Mouse (Mus musculus) lung, adult 2 months (tissue): ENCODE data around the gene Gpsm1. TPM values are rescaled to one million over a fixed set of nuclear protein-coding genes. Genes with fewer than 3 reads are reported as not detected.

Experiments
- DNase-seq: peaks from one replicate; pipeline ENCODE4 v3.0.0; 2022
- H3K4me1 ChIP-seq: fragments of 200-500 bp; 2 replicates; pipeline ENCODE4 v1.6.1; 2011; ENCODE audit warnings: low read length; ENCODE audit not compliant: control insufficient read depth, insufficient read depth
- H3K4me3 ChIP-seq: fragments of 200-500 bp; replicated peaks from 2 replicates; pipeline ENCODE3; 2011; ENCODE audit warnings: low read depth, mild to moderate bottlenecking, control low read depth, low read length; ENCODE audit errors: extremely low read depth
- CTCF ChIP-seq: fragments of 200-500 bp; IDR thresholded peaks from 2 replicates; pipeline ENCODE4 v1.5.1; 2011; ENCODE audit warnings: mild to moderate bottlenecking, low read length, control low read depth; ENCODE audit not compliant: insufficient read depth
- POLR2A ChIP-seq: fragments of 200-500 bp; IDR thresholded peaks from 2 replicates; pipeline ENCODE4 v1.6.1; 2011; ENCODE audit warnings: low read depth, mild to moderate bottlenecking, control low read depth, low read length, borderline replicate concordance; ENCODE audit errors: extremely low read depth
- WGBS: fragments of 180-500 bp; shearing (Covaris S2); methylation state at CpG from one replicate; pipeline ENCODE4 v1.1.7; 2018; 5-methylcytosine and 5-hydroxymethylcytosine counted together
- polyA plus RNA-seq: library from polyadenylated mRNA; depleted of rRNA; stranded (reverse); fragments of >200 nt; gene quantifications from 2 replicates; pipeline ENCODE4 v1.2.3, GENCODE M21; 2012

The Gpsm1 gene
- polyA plus RNA-seq, 1 experiment, result 56.2 TPM

DNA sequence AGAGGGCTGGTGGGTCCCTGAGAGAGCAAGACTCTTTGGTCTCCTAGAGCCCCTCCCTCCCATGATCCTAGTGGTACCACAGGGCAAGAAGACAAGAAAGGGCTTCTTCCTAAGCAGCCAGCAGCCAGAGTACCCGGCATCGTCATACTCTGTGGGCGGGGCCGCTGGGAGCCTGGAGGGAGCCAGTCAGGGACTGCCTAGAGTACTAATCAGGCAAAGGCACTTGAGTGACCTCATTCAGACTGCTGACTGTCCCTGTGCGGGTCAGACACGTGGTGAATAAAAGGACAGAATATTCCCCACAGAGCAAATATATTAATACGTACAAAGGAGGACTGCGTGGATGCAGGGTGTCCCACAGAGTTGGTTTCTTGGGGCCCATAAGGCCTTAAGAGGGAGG is 14.1 kb downstream of the Gpsm1 start:
- H3K4me3 ChIP-seq, result no peak overlapping the region
- no peaks in the 10 kb centered on the region; the same call in 1 of the 2 replicates for H3K4me1 ChIP-seq
- 78% methylated on average over 8 of the region's 8 CpGs for WGBS
- TF ChIP-seq POLR2A, result no peak
- no peak for TF ChIP-seq CTCF
- no peak for DNase-seq

DNA sequence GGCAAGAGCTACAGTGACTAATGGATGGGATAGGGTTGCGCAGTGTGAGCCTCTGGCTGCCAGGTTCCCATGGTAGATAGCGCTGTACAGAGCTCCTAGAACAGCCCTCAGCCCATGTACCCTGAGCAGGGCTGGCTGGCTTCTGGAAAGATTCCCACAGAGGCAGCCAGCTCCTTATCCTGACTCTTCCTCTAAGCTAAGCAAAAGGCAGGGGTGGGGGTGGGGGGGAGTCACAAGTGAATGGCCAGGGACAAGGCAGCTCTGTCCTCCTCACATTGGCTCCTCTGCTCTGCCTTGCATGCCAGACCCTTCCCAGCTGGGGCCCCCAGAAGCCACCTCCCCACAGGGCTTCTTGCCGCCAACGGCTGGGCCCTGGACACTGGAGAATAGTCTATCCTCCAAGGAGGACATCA is 14.7 kb downstream of the Gpsm1 start:
- DNase-seq, result no peak
- WGBS, result 91% methylated on average over 4 of the region's 4 CpGs
- TF ChIP-seq POLR2A (no peak), CTCF (no peak)

GRCm38 (mm10) chr2:26330702-26331101 is 15.4 kb downstream of the Gpsm1 start:
- 82% methylated on average over 6 of the region's 6 CpGs for WGBS
- H3K4me3 ChIP-seq, result no peak overlapping the region
- DNase-seq, result no peak
- TF ChIP-seq POLR2A, result no peak
- TF ChIP-seq CTCF, result no peak
- H3K4me1 ChIP-seq, result no peaks in the 10 kb centered on the region; the same call in 1 of the 2 replicates

More for the DNA sequence above, 14.7 kb downstream of the Gpsm1 start:
- no peaks in the 10 kb centered on the region; the same call in 1 of the 2 replicates for H3K4me1 ChIP-seq
- no peak overlapping the region for H3K4me3 ChIP-seq

DNA sequence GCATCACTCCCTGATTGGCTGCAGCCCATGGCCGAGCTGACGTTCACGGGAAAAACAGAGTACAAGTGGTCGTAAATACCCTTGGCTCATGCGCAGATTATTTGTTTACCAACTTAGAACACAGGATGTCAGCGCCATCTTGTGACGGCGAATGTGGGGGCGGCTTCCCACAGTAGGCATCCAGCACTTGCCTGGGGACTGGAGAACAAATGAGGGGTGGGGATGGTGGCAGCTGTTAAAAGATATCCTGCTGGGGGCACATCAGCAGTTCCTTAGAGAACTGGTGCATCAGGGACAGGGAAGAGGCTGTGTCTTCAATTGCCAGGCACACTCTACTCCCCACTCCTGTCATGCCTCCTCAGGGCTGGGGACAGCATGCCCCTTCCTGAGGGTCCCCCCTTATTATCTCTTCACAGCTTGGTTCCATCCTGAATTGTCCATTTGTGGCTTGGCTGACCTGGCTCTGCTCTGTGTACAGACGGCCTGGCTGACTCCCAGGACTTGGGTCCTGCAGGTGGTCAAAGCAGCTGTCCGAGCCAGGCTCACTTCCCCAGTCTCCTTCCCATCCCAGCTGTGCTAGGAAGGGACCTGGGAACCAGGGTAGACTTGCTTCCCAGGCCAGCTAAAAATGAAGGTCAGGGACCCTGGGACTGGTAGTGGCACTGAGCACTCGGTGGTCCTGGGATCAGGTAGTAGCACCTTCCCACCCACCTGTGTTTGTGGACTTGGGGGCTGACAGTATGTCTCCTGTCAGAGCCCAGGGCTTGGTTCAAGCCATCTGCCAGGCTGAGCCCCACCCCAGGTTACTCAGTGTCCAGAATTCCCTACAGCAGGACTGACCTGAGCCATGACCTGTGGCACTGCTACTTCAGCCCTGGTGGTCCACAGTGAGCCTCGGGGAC is 23.2 kb downstream of the Gpsm1 start:
- WGBS, result 77% methylated on average over 10 of the region's 13 CpGs
- peaks cover 23% of the 10 kb centered on the region for H3K4me1 ChIP-seq
- no peak for DNase-seq
- TF ChIP-seq POLR2A (no peak), CTCF (no peak)
- no peak overlapping the region for H3K4me3 ChIP-seq

DNA sequence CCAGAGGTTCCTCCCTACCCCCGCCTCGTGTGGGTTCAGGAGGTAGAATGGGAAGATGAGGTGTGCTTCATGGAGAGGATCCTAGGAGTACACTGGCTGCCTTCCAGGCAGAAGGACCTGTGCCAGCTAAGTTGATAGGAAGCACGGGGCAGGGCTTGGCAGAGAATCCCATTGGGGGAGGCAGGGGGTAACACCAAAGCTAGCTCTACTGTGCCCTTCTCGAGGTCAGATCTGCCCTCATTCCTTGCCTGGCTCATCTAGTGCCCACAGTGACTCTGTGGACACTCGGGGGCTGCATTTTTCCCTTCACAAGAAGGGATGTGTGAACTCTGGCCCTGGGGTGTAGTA is 23.9 kb downstream of the Gpsm1 start:
- Histone ChIP-seq H3K4me3 (no peak overlapping the region), H3K4me1 (peaks cover 23% of the 10 kb centered on the region)
- DNase-seq, result no peak
- no peak for TF ChIP-seq POLR2A
- TF ChIP-seq CTCF, result no peak
- WGBS, result 50% methylated on average over 5 of the region's 5 CpGs

DNA sequence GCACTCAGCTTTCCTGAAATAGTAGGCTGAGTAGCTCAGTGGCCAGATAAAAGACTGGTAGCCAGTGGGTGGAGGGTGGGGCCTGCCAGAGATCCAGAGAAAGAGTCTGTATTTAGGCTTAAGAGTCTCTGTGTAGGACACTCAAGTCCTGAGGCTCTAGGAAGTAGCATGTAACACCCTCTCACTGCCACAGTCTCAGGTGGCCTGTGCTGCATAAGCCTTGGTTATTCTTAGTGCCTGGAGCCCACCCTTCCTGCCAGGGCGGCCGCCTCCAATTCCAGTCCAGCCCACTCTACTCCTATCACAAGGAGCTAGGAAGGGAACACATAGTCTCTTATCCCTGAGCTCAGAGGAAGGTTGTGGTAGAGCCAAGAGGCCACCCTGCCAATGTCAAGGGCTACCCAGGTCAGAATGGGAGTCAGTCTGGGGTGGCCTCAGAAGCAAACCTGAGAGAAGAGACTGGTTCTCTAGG is 26.2 kb downstream of the Gpsm1 start:
- TF ChIP-seq CTCF (no peak), POLR2A (no peak)
- 32% methylated on average over 2 of the region's 2 CpGs for WGBS
- no peak overlapping the region for H3K4me3 ChIP-seq
- H3K4me1 ChIP-seq, result peaks cover 23% of the 10 kb centered on the region
- no peak for DNase-seq

DNA sequence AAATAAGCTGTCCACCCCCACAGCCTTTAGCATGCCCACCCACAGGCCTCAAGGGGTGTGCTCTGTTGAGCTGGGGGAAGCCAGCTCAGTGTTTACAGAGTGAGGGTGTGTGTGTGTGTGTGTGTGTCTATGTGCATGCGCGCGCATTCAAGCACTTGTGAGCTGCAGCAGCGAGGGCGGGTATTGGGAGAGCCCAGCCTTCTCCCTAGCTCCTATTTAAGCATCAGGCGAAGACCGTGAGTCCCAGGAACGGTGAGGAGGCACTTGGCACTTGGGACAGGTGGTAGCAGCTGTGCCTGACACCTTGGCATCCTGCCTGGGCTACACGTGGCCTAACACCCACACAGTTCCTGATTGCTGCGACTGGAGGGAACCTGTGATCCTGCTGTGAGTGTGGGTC is 26.7 kb downstream of the Gpsm1 start:
- 29% methylated on average over 10 of the region's 10 CpGs for WGBS
- peaks cover 23% of the 10 kb centered on the region for H3K4me1 ChIP-seq
- no peak for TF ChIP-seq CTCF
- TF ChIP-seq POLR2A, result peak; percentile 48; the same call in 1 of the 2 replicates
- peak overlapping the region; percentile 11 for H3K4me3 ChIP-seq
- DNase-seq, result peak; percentile 50

DNA sequence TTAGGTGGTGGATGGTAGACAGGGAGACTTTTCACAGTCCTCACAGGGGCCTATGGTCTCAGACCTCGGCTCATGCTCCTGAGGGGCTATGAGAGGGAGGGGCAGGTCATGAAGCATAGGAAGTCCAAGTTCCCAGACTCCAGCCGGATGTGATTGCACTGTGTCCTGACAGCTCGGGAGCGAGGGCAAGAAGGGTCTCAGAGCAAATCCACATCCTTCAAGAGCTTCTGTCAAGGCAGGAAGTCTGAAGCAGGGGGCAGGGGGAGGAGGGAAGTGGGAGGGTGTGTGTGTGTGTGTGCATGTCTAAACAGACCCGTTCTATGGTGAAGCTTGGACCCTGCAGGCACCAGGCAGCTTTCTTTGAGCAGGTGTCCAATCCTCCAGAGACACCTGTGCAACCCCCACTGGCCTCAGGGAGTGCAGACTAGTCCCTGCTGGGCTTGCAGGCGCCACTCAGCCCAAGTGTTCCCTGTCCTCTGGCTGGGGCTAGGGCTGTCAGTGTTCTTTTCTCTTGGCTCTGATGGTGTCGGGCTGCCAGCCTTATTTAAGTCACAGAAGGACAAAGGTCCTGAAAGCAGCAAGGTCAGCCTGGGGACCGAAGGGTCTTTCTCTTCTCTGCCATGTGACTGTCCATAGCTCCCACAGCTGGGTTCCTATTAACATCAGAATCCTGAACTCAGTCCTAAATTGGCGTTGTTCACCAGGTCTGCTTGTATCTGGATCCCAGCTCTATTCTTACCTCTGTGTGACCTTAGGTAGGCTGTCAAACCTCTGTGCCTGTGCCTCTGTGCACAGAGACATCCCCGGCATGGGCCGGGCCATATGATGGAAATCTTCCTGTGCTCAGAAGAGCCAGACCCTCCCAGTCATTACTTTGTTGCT is 27.5 kb downstream of the Gpsm1 start:
- WGBS, result 47% methylated on average over 11 of the region's 11 CpGs
- no peak for DNase-seq
- TF ChIP-seq CTCF, result no peak
- TF ChIP-seq POLR2A, result no peak
- Histone ChIP-seq H3K4me1 (peaks cover 23% of the 10 kb centered on the region), H3K4me3 (no peak overlapping the region)

DNA sequence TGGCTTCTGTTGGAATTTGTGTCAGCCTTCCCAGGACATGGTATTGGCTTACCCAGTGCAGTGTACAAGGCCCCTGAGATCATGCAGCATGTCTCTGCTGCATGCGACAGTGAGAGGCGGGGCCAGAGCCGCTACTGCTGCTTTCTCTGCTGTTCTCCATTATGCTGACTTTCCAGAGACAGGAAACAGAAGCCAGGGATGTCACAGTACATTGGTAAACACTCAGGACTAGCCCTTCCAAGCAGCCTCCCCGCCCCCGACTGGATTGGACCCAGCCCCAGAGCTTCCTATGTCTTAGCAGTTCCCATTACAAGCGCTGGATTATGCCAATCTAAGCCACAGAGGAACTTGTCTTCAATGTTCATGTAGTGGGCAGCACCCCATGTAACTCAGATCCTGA is 32.9 kb downstream of the Gpsm1 start:
- no peak overlapping the region for H3K4me3 ChIP-seq
- no peak for DNase-seq
- TF ChIP-seq POLR2A (no peak), CTCF (no peak)
- 21% methylated on average over 6 of the region's 6 CpGs for WGBS
- H3K4me1 ChIP-seq, result peaks cover 17% of the 10 kb centered on the region
